Mouse (Mus musculus) brain, embryonic 18.5 days (tissue): ENCODE measurements around the gene Slc35d2.

Experiments
- DNase-seq: peaks from one replicate; pipeline ENCODE4 v3.0.0-alpha.2; 2012; ENCODE audit warnings: low read depth, low spot score

The Slc35d2 gene

DNA sequence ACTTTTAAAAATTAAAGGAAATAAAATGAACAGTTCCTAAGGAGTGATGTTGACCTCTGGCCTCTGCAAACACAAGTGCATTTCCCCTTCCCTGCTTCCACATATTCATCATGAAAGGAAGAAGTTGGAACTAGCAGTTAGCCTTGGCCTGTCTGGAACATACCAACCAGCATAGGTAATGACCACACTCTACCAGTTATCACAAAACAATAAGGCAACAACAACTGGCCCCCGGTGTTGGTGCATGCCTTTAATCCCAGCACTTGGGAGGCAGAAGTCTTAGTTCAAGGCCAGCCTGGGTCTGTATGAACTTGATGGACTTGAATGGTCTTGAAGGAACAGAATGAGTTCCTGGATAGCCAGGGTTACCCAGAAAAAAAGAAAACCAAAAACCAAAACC lies 18.7 kb downstream of the Slc35d2 start:
- DNase-seq, result no peak

DNA sequence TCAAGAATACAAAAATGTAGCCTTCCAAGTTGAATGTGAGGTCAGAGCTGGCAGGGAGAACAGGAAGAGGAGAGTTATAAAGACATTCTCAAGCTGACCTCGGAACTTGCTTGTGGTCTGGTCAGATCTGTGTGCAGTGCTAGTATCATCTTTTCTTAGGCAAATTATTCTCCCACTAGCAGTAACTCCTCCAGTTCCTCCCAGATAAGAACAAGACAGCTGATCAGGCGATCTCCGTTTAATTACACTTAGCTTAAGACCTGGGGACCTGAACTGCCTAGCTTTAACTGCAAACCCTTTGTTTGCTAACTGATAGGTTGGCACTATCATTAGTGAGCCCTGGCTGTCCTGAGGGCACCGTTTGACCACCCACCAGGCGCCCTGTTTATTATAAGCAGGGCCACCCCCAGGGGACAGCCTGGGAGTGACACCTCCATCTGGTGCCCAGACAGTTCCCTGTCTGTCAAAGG lies 20.8 kb downstream of the Slc35d2 start:
- DNase-seq, result no peak

DNA sequence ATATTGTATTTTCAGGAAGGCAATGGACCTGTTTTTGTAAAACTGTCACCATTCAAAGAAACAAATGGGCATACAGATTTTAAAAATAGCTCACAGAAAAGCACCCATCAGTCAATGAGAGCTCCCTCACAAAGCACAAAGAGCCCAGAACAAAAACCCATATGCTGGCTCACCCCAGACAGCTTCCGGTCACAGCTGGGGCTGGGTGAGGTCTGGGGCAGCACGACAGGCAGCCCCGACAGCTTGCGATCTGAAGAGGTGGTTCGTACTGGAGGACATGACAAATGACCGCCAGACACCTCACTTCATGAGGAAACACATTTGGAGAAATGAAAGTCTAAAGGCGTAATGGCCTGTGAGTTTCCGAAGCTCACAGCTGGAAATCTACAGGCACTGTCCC lies 21.6 kb downstream of the Slc35d2 start:
- no peak for DNase-seq

DNA sequence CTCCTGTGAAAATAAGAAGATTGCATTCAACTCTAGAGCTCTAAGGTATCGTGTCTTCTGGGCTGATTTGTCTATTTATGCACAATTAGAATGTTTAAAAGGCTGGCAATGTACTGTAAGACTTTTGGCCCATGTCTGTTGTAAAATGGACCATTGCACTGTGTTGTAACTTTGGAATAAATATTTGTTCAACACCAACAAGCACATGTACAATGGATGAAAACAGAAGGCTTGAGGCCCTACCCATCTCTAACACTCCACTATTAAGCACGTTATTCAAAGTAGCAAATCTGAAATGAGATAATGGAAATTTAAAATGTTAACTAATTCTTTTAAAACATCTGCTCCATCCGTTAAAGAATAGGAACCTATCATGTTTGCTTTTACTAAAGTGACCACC lies 22.1 kb downstream of the Slc35d2 start:
- DNase-seq, result no peak

DNA sequence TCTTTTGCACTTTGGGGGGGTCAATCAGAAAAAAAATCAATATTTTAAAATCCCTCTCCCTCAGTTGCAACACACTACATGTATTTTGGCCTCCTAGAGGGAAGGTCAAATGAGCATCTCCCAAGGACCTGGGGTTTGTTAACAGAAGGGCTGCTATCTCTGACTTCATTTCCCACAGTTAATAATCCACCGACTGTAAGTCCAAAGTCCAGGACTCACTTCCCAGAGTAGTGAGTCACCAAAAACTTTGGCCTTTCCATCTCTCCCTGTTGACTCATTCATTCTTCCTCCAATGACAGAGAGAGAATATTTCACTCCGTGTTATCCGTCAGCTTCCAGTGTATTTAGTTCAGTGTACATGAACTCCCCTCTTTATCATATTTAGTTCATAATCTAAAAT lies 23.5 kb downstream of the Slc35d2 start:
- DNase-seq, result no peak

DNA sequence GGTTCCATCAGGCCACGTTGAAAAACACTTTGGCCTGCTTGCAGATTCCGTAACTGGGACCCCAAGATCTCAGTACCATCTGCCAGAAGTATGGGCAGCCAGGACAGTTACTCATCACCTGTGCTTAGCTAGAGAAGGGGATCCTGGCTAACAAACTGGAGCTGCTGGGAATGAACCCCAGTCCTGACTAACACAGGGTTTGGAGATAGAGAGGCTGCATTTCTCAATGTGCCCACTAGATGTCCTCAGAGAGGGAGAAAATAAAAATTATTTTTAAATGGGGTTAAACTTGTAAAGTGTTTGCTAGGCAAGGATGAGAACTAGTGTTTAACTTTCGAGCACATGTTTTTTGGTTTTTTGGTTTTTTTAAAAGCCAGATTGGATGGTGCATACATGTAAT lies 29.0 kb downstream of the Slc35d2 start:
- no peak for DNase-seq

DNA sequence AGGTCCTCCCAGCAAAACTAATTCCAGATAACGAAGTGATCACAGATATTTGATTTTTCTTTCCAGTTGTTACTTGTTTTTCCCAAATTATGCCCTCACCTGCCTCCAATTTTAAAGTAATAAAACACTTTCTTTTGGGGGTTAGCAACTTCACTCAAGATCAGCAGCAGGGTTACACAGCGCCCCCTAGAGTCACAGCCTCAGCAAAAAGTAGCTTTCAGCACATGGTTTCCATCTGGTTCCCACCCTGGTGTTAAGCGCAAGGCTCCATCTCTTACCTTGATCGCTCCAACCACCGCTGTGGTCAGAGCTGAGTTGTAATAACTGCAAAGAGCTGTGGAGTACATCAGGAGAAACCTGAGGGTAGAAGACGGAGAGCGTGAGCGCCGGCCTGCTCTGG lies 30.2 kb downstream of the Slc35d2 start:
- DNase-seq, result no peak

DNA sequence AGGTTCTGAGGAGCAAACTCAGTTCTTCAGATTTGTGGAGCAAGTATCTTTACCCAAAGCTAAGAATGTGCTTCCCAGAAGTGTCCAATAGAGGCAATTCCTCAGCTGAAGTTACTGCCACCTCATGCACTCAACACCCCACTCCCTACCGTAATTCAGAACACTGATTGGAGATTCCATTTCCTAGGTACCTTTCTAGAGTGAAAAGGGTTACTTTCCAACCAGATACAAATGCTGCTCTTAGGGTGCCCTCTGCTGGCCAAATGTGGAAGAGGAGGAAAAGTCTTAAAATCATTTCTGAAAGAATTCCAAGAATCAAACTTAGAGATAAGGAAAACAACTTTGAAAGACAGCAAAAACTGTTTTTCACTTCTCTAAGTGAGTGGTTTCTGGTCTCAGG lies 35.8 kb downstream of the Slc35d2 start:
- peak; percentile 37 for DNase-seq

DNA sequence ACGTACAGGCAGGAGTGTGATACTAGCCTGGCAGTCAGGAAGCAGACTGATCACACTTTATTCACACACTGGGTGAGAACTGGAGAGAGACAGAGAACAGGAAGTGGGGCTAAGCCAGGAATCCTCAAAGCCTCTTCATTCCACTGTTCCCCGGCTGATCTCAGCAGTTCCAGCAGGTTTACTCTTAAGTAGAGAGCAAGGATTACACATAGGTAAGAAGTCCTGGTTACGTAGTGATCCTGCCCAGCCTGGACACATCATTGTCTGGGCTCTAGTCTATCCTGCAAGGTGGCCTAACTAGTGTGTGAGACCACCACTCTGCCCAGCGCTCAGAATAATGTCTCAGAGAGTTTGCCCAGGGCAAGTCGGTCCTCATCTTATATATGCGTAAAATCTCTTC lies 36.4 kb downstream of the Slc35d2 start:
- DNase-seq, result no peak

DNA sequence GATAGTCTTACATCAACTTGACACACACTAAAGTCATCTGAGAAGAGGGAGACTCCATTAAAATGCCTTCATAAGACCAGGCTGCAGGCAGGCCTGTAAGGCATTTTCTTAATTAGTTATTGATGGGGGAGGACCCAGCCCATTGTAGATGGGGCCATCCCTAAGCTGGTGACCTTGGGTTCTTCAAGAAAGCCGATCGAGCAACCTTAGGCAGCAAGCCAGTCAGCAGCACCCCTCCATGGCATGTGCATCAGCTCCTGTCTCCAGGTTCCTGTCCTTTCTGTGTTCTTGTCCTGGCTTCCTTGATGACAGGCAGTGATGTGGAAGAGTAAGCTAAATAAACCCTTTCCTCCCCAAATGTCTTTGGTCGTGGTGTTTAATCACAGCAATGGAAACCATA lies 37.0 kb downstream of the Slc35d2 start:
- no peak for DNase-seq

DNA sequence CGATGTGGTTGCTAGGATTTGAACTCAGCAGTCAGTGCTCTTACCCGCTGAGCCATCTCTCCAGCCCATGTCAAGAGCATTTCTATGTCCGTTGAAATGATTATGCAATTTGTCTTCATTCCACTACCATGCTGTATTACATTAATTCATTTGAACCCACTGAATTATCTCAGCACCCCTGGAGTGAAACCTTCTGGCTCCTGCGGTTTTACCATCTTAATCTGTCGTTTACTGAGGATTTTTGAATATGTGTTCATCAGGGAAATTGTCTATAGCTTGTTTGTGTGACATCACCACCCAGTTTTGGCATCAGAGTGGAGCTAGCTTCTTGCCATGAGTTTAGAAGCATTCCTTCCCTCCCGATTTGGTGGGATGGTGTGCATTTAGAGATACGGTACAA lies 38.2 kb downstream of the Slc35d2 start:
- no peak for DNase-seq

DNA sequence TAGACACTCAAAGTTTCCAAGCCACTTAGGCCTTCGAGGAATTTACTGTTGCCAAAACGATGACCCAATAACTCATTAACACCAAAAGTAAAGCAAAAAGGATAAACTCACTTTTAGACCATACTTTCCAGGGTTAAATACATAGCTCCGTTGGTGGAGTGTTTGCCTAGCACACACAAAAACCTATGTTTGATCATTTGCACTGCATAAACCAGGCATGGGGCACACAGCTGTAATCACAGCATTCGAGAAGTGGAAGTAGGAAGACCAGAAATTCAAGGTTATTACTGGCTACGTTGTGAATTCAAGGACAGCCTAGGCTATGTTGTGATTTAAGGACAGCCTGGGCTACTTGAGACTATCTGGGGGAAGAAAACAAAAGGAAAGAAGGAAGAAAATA lies 38.9 kb downstream of the Slc35d2 start:
- no peak for DNase-seq

DNA sequence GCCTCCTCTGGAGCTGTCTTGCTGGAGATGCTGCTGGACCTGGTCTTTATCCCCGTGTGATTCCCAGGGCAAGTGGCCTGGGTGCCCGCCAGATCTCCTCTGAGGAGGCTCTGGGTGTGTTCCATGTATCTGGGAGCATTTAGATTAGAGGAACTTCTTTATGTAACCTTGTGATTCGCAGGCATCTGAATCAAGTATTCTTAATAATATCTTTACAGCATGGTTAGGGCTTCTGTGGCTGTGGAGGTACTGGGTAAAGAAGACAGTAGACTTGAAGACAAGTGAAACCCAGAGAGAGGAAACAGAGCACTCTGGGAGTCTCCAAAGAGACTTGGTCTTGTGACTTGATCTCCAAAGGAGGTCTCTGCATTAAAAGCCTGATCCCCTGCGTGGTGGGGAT lies 40.0 kb downstream of the Slc35d2 start, which contains the start of gene Hsd17b3:
Gene Hsd17b3 (minus strand): TSS at position 101 of the 400 bp plus-strand sequence.
- DNase-seq, result no peak

DNA sequence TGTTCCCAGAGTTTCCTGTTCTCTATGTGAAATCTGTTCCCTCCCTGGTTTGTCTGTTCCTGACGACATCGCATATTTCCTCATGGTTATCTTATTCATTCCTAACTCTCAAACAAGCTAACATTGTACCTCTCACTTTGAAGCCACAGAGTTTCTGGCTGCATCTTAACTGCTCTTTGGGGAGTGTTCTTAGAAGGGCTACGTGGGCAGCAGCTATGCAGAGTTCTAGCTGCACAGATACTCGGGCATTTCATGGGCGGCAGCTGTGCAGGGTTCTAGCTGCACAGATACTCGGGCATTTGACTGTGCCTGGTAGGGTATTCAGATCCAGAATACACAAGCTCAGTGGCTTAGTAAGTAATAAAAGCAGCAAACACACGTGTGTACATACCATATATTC lies 41.1 kb downstream of the Slc35d2 start:
- DNase-seq, result no peak

DNA sequence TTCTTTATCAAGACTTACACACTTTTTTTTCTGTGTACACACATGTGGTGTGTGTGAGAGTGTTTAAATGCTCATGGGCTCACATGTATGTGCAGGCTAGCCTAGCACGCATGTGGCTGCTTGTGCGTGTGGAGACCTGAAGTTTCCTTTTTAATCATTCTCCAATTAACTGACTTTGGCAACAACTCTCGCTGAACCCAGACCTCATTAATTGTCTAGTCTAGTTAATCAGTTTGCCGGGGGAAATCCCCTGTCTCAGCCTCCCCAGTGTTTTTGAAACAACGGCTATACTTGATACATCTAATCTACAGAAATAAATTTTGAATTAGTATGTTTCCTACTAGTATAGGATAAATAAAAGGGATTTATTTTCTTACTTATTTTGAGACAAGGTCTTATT lies 43.1 kb downstream of the Slc35d2 start:
- no peak for DNase-seq

DNA sequence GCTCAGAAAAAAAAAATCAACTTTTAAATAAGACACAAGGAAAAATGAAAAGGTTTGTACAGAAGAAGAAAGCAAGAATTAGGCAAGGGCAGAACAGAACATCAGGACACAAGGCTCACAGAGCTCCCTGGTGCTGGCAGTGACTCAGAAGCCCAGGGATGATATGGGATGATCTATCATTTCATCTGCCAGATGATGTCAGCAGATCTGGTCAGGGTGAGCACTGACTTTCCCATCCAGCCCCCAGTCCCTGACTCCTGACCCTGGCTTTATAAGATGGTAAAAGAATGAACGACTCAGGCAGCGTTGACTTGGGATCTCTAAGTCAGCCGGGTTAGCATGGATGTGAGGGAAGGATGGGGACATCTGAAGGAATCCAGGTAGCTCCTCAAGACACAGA lies 45.8 kb downstream of the Slc35d2 start:
- DNase-seq, result no peak

DNA sequence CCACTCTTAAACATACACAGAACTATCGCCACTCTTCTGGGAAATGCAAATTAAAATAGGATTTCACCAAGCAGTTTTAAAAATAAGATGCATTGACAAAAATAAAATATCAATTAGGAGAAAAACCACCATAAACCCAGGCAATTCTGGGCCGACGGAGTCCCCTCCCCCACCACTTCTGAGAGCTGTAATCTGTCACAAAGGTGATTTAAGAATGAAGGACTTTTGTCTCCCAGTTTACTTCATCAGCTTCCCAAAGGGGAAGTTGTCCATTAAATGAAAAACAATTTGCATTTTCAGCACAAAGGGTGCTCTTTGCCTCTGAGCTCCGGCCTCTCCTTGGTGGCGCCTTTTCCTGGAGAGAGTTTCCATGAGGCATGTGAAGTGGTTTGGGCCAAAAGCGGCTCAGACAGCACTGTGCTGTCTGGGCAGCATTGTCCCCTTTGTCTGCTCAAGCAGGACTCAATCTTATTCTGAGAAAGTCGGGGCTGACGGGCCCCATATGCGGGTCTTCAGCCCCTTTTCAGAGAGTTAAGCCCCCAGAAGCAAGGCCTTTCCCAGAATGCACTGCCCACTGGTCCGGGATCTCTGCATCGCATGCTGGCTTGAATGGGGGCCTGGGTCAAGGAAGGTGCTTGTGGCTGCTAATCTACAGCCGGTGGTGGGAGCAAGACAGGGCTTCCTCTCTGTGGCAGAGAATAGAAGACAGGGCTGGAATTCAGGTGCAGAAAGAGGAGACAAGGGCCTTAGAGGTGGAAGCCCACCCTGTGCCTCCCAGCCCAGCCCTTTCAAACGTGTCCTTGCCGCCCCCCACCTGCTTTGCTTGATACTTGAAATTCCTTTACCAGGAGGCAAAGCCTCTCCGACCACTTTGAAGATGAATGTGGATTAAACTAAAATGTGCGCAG lies 47.9 kb downstream of the Slc35d2 start:
- DNase-seq, result no peak

DNA sequence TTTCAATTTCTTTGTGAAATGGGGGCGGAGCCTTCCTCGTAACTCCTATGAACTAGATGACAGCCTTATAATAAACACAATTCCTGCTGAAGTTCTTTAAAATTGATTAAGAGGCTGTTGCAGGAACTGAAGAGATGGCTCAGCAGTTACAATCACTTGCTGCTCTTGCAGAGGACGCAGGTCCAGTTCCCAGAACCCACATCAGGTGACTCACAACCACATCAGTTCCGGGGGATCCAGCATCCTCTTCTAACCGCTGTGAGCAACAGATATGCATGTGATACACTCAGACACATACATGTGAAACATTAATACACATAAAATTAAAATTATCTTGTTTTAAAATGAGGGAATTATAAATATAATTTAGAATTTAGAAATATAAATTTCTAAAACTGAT lies 51.6 kb downstream of the Slc35d2 start:
- DNase-seq, result no peak

DNA sequence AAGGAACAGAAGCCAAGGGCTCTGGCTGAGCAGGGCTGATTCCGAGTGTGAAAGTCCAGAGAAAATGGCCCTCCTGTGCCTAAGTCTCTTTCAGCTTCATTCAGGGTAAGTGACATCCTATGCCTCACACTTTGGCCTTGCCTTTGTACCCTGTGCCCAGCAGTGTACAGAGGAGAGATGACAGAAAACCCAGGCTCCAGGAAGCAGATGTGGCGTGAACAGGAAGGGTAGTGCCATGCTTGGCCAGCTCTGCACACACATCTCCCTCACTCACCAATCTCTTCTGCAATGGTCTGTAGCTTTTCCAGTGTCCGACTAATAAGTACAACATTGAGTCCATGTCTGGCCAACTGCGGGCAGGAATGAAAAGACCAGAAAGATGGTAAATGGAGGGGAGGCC lies 53.1 kb downstream of the Slc35d2 start:
- no peak for DNase-seq

DNA sequence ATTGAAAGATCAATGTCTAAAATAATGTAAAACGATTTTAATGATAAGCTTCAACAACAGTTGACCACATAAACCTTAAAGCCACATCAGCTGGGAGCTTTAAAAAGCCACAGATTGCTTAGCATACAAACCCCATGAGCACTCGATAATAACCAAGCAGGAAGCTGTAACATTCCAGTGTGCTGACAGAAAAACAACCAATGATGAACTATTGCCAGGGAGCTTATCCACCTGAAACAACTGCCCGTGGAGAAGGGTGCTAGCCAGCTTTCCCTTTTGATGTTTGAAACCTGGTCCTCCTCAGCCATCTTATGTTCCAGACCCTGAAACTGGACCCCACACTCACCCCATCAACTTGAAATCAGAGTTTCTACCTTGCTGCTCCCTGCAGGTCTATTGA lies 62.5 kb downstream of the Slc35d2 start:
- no peak for DNase-seq

DNA sequence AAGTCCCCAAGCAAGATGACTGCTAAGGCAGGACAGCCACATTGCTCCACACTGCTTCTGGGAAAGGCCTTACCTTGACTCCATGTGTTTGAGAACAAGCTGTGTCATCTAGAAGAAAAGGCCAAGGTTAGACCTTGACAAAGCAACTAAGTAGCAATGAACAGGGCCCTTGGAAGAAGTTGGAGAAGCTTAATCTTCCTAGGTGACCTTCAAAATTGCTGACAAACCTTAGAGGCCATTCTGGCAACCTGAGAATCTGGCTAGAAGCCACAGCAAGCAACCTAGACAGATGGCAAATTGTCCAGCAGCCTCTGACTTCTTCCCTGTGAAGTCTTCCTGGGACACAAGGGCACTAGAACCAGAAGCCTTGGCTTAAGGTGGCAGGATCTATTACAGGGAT lies 64.9 kb downstream of the Slc35d2 start:
- DNase-seq, result no peak

DNA sequence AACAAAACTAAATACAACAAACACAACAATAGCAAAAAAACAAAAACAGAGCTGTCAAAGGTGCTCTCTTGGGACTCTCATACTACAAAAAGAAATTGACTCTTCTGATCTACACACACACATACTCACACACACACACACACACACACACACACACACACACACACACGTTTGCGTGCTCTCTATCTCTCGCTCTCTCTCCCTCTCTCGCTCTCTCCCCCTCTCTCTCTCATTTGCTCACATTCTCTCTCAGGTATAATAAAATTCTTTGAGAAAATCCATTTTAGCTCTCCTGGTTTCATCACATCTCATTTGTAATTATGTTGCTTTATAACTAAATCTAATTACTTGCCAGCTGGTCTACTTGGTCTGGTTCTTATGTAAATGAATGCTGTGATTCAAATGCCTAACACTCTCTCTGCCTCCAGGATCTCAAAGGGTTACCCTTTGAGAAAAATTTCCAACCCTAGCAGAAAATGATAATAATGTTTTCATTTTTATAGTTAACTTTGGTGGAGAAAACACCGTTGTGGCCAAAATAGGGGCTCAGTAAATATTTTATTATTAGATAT lies 68.1 kb downstream of the Slc35d2 start:
- no peak for DNase-seq

DNA sequence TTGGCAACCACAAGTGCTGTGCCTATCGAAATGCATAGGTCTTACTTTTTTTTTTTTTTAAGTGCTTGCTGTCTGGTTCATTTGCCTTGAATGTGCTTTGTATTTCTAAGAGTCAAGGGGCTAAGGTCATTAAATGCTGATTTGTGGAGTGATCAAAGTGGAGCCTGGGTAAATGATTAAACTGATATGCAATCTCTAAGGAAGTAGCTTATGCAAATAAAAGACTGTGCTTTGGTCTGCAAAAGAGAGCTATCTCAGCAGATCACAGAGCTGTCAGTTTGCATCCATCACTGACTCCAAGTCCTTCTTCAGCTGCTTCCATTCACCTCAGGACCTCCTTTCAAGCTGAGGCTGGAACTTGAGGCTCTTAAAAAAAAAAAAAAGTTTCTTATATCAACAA lies 75.2 kb downstream of the Slc35d2 start:
- no peak for DNase-seq
